Mouse (Mus musculus): ENCODE results near the gene Bdnf.

GRCm38 (mm10) chr2:109766772-109767171 lies 92.3 kb downstream of the Bdnf start:
- no peak for TF ChIP-seq POLR2A (IDR thresholded peaks at IDR 0.05; ENCODE audit: insufficient read length, low read depth)
- TF ChIP-seq TCF12 (IDR thresholded peaks at IDR 0.05; ENCODE audit: insufficient read depth, poor library complexity, severe bottlenecking): no peak
- TF ChIP-seq MAX (IDR thresholded peaks at IDR 0.05; ENCODE audit: low read depth): no peak
- TF ChIP-seq USF1 (IDR thresholded peaks at IDR 0.05; ENCODE audit: low read depth): no peak
- no peak for TF ChIP-seq E2F4 (IDR thresholded peaks at IDR 0.05; ENCODE audit: insufficient read depth)

Data from myocyte (in vitro differentiated cells).